Mouse (Mus musculus) brain, embryonic 18.5 days (tissue): ENCODE data around the gene Plekhh3.

Experiments
- DNase-seq: peaks from one replicate; pipeline ENCODE4 v3.0.0-alpha.2; 2012; ENCODE audit warnings: low read depth, low spot score

The Plekhh3 gene

GRCm38 (mm10) chr11:101120545-101121188, 50.5 kb downstream of the Plekhh3 start:
- DNase-seq, result no peak

- peak; percentile 98 for DNase-seq
Measured at GRCm38 (mm10) chr11:101119761-101120544, 51.2 kb downstream of the Plekhh3 start, which contains the start of the genes Retreg3 and Tubg1. Retreg3 (minus strand) TSS chr11:101119893. Tubg1 (plus strand) TSS chr11:101119938.

GRCm38 (mm10) chr11:101119131-101119760, 51.9 kb downstream of the Plekhh3 start:
- no peak for DNase-seq

GRCm38 (mm10) chr11:101118105-101118504, 53.0 kb downstream of the Plekhh3 start:
- DNase-seq, result no peak

GRCm38 (mm10) chr11:101115564-101115963, 55.6 kb downstream of the Plekhh3 start:
- DNase-seq, result no peak
